Mouse (Mus musculus): ENCODE data around the gene Myo1e. TPM values are rescaled to one million over a fixed set of nuclear protein-coding genes. Genes with fewer than 3 reads are reported as not detected.

Gene Myo1e
- polyA plus RNA-seq, 1 experiment from 2014 or later: 9.7 TPM

- no peak overlapping the region for H3K27ac ChIP-seq (ENCODE audit: low read depth, low read length)
- DNase-seq (ENCODE audit: low spot score, missing footprints) (peak; percentile 69), ATAC-seq (ENCODE audit: low FRiP score) (no peak)
- peaks cover 5% of the 10 kb centered on the region; the same call in 1 of the 2 replicates for H3K4me1 ChIP-seq (ENCODE audit: control insufficient read depth, insufficient read depth, low read length)
- no peak overlapping the region for H3K4me2 ChIP-seq
- H3K9ac ChIP-seq (ENCODE audit: low read length): no peak overlapping the region
- H3K4me3 ChIP-seq (ENCODE audit: low read depth, low read length): no peak overlapping the region
- no peaks in the 10 kb centered on the region for H3K36me3 ChIP-seq (ENCODE audit: control insufficient read depth, insufficient read depth, low read length)
- WGBS: 96% methylated on average over 2 of the region's 2 CpGs
- H3K9me3 ChIP-seq (ENCODE audit: control insufficient read depth, low read length): no peaks in the 10 kb centered on the region
- no peaks in the 10 kb centered on the region for H3K27me3 ChIP-seq (ENCODE audit: control insufficient read depth, insufficient read depth, low read length)
Measured at GRCm38 (mm10) chr9:70266186-70266585, 59.0 kb downstream of the Myo1e start.

- Histone ChIP-seq H3K4me3 (ENCODE audit: low read depth, low read length) (no peak overlapping the region), H3K9ac (ENCODE audit: low read length) (no peak overlapping the region), H3K27me3 (ENCODE audit: control insufficient read depth, insufficient read depth, low read length) (no peaks in the 10 kb centered on the region), H3K36me3 (ENCODE audit: control insufficient read depth, insufficient read depth, low read length) (no peaks in the 10 kb centered on the region), H3K4me2 (no peak overlapping the region), H3K4me1 (ENCODE audit: control insufficient read depth, insufficient read depth, low read length) (peaks cover 5% of the 10 kb centered on the region; the same call in 1 of the 2 replicates), H3K9me3 (ENCODE audit: control insufficient read depth, low read length) (no peaks in the 10 kb centered on the region), H3K27ac (ENCODE audit: low read depth, low read length) (no peak overlapping the region)
- no peak for ATAC-seq (ENCODE audit: low FRiP score)
- WGBS: 84% methylated on average over 5 of the region's 5 CpGs
- no peak for DNase-seq (ENCODE audit: low spot score, missing footprints)
Measured at GRCm38 (mm10) chr9:70267108-70267507, 60.0 kb downstream of the Myo1e start.

GRCm38 (mm10) chr9:70269349-70269748, 62.2 kb downstream of the Myo1e start:
- Histone ChIP-seq H3K4me3 (ENCODE audit: low read depth, low read length) (no peak overlapping the region), H3K4me2 (no peak overlapping the region), H3K9ac (ENCODE audit: low read length) (no peak overlapping the region), H3K36me3 (ENCODE audit: control insufficient read depth, insufficient read depth, low read length) (no peaks in the 10 kb centered on the region), H3K4me1 (ENCODE audit: control insufficient read depth, insufficient read depth, low read length) (peaks cover 5% of the 10 kb centered on the region; the same call in 1 of the 2 replicates), H3K9me3 (ENCODE audit: control insufficient read depth, low read length) (no peaks in the 10 kb centered on the region), H3K27me3 (ENCODE audit: control insufficient read depth, insufficient read depth, low read length) (no peaks in the 10 kb centered on the region), H3K27ac (ENCODE audit: low read depth, low read length) (no peak overlapping the region)
- 56% methylated on average over 10 of the region's 10 CpGs for WGBS
- ATAC-seq (ENCODE audit: low FRiP score) (no peak), DNase-seq (ENCODE audit: low spot score, missing footprints) (peak; percentile 83)

- no peaks in the 10 kb centered on the region for H3K9me3 ChIP-seq (ENCODE audit: control insufficient read depth, low read length)
- H3K36me3 ChIP-seq (ENCODE audit: control insufficient read depth, insufficient read depth, low read length): no peaks in the 10 kb centered on the region
- H3K9ac ChIP-seq (ENCODE audit: low read length): no peak overlapping the region
- no peak overlapping the region for H3K4me3 ChIP-seq (ENCODE audit: low read depth, low read length)
- peaks cover 5% of the 10 kb centered on the region; the same call in 1 of the 2 replicates for H3K4me1 ChIP-seq (ENCODE audit: control insufficient read depth, insufficient read depth, low read length)
- DNase-seq (ENCODE audit: low spot score, missing footprints) (peak; percentile 69), ATAC-seq (ENCODE audit: low FRiP score) (no peak)
- no peak overlapping the region for H3K4me2 ChIP-seq
- 94% methylated on average over 4 of the region's 4 CpGs for WGBS
- no peak overlapping the region for H3K27ac ChIP-seq (ENCODE audit: low read depth, low read length)
- H3K27me3 ChIP-seq (ENCODE audit: control insufficient read depth, insufficient read depth, low read length): no peaks in the 10 kb centered on the region
Measured at GRCm38 (mm10) chr9:70270468-70270867, 63.3 kb downstream of the Myo1e start.

GRCm38 (mm10) chr9:70271137-70271536, 64.0 kb downstream of the Myo1e start:
- Histone ChIP-seq H3K4me3 (ENCODE audit: low read depth, low read length) (no peak overlapping the region), H3K9ac (ENCODE audit: low read length) (no peak overlapping the region), H3K36me3 (ENCODE audit: control insufficient read depth, insufficient read depth, low read length) (no peaks in the 10 kb centered on the region), H3K27me3 (ENCODE audit: control insufficient read depth, insufficient read depth, low read length) (no peaks in the 10 kb centered on the region), H3K27ac (ENCODE audit: low read depth, low read length) (no peak overlapping the region), H3K9me3 (ENCODE audit: control insufficient read depth, low read length) (no peaks in the 10 kb centered on the region), H3K4me1 (ENCODE audit: control insufficient read depth, insufficient read depth, low read length) (peaks cover 5% of the 10 kb centered on the region; the same call in 1 of the 2 replicates), H3K4me2 (no peak overlapping the region)
- ATAC-seq (ENCODE audit: low FRiP score) (no peak), DNase-seq (ENCODE audit: low spot score, missing footprints) (no peak)
- WGBS: 87% methylated on average over 7 of the region's 7 CpGs

GRCm38 (mm10) chr9:70271631-70272030, 64.5 kb downstream of the Myo1e start:
- Histone ChIP-seq H3K9me3 (ENCODE audit: control insufficient read depth, low read length) (no peaks in the 10 kb centered on the region), H3K4me3 (ENCODE audit: low read depth, low read length) (no peak overlapping the region), H3K9ac (ENCODE audit: low read length) (no peak overlapping the region), H3K4me2 (no peak overlapping the region), H3K4me1 (ENCODE audit: control insufficient read depth, insufficient read depth, low read length) (peaks cover 5% of the 10 kb centered on the region; the same call in 1 of the 2 replicates), H3K27me3 (ENCODE audit: control insufficient read depth, insufficient read depth, low read length) (no peaks in the 10 kb centered on the region), H3K27ac (ENCODE audit: low read depth, low read length) (no peak overlapping the region), H3K36me3 (ENCODE audit: control insufficient read depth, insufficient read depth, low read length) (no peaks in the 10 kb centered on the region)
- ATAC-seq (ENCODE audit: low FRiP score) (no peak), DNase-seq (ENCODE audit: low spot score, missing footprints) (peak; percentile 60)
- WGBS: 94% methylated on average over 9 of the region's 9 CpGs

GRCm38 (mm10) chr9:70274071-70274470, 66.9 kb downstream of the Myo1e start:
- no peak overlapping the region for H3K4me2 ChIP-seq
- no peaks in the 10 kb centered on the region for H3K36me3 ChIP-seq (ENCODE audit: control insufficient read depth, insufficient read depth, low read length)
- 84% methylated on average over 6 of the region's 6 CpGs for WGBS
- H3K4me3 ChIP-seq (ENCODE audit: low read depth, low read length): no peak overlapping the region
- H3K9me3 ChIP-seq (ENCODE audit: control insufficient read depth, low read length): no peaks in the 10 kb centered on the region
- no peaks in the 10 kb centered on the region for H3K27me3 ChIP-seq (ENCODE audit: control insufficient read depth, insufficient read depth, low read length)
- peaks cover 4% of the 10 kb centered on the region; the same call in 1 of the 2 replicates for H3K4me1 ChIP-seq (ENCODE audit: control insufficient read depth, insufficient read depth, low read length)
- H3K9ac ChIP-seq (ENCODE audit: low read length): no peak overlapping the region
- DNase-seq (ENCODE audit: low spot score, missing footprints) (peak; percentile 60), ATAC-seq (ENCODE audit: low FRiP score) (no peak)
- H3K27ac ChIP-seq (ENCODE audit: low read depth, low read length): no peak overlapping the region

- Histone ChIP-seq H3K36me3 (ENCODE audit: control insufficient read depth, insufficient read depth, low read length) (no peaks in the 10 kb centered on the region), H3K4me1 (ENCODE audit: control insufficient read depth, insufficient read depth, low read length) (peaks cover 2% of the 10 kb centered on the region; the same call in 1 of the 2 replicates), H3K9ac (ENCODE audit: low read length) (no peak overlapping the region), H3K4me3 (ENCODE audit: low read depth, low read length) (no peak overlapping the region), H3K9me3 (ENCODE audit: control insufficient read depth, low read length) (no peaks in the 10 kb centered on the region), H3K27me3 (ENCODE audit: control insufficient read depth, insufficient read depth, low read length) (no peaks in the 10 kb centered on the region), H3K27ac (ENCODE audit: low read depth, low read length) (no peak overlapping the region), H3K4me2 (no peak overlapping the region)
- 88% methylated on average over 6 of the region's 6 CpGs for WGBS
- DNase-seq (ENCODE audit: low spot score, missing footprints) (peak; percentile 45), ATAC-seq (ENCODE audit: low FRiP score) (no peak)
Measured at GRCm38 (mm10) chr9:70274476-70274875, 67.3 kb downstream of the Myo1e start.

- WGBS: 94% methylated on average over 12 of the region's 12 CpGs
- no peak overlapping the region for H3K27ac ChIP-seq (ENCODE audit: low read depth, low read length)
Measured at GRCm38 (mm10) chr9:70274887-70275555, 67.9 kb downstream of the Myo1e start.

More at GRCm38 (mm10) chr9:70274887-70275555, 67.9 kb downstream of the Myo1e start:
- H3K4me2 ChIP-seq: no peak overlapping the region
- no peak overlapping the region for H3K4me3 ChIP-seq (ENCODE audit: low read depth, low read length)
- peak; percentile 19 for DNase-seq (ENCODE audit: low spot score, missing footprints)
- H3K9ac ChIP-seq (ENCODE audit: low read length): no peak overlapping the region
- no peaks in the 10 kb centered on the region for H3K9me3 ChIP-seq (ENCODE audit: control insufficient read depth, low read length)
- no peaks in the 10 kb centered on the region for H3K4me1 ChIP-seq (ENCODE audit: control insufficient read depth, insufficient read depth, low read length)
- ATAC-seq (ENCODE audit: low FRiP score): no peak
- no peaks in the 10 kb centered on the region for H3K27me3 ChIP-seq (ENCODE audit: control insufficient read depth, insufficient read depth, low read length)
- no peaks in the 10 kb centered on the region for H3K36me3 ChIP-seq (ENCODE audit: control insufficient read depth, insufficient read depth, low read length)

Data from midbrain, embryonic 11.5 days (tissue).